Mouse (Mus musculus) bone marrow macrophage, adult 2 months (primary cell): ENCODE results near the gene Kmt2d.

ENCODE experiments used
- CTCF ChIP-seq: IDR thresholded peaks from 2 replicates; pipeline ENCODE4 v1.5.1; 2012; ENCODE audit warnings: low read depth, mild to moderate bottlenecking, low read length, moderate library complexity
- POLR2A ChIP-seq: IDR thresholded peaks from 2 replicates; pipeline ENCODE4 v1.6.1; 2012; ENCODE audit warnings: mild to moderate bottlenecking, low read depth, low read length, borderline replicate concordance

DNA sequence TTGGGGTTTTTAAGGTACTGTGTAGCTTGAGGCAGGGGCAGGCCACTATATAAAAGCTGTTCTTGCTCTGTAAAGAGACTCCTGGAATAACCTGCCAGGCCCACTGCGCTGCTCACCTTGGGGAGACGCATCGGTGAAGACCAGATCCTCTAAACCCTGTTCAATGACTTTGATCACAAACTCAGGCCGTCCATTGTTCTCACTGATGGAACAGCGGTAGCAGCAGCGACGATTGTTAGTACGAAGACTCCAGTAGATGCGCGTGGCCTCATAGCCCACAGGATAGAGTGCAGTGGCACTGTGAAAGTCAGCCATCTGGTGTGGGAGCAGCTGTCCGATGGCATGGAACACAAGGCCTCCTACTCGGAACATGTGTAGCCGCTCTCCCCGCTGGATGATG, 31.8 kb downstream of the Kmt2d start:
- no peak for TF ChIP-seq CTCF
- TF ChIP-seq POLR2A: no peak
